Mouse (Mus musculus) layer of hippocampus, postnatal 36 days (tissue): Measurements from ENCODE around the gene Ankzf1. TPM values are rescaled to one million over a fixed set of nuclear protein-coding genes. Genes with fewer than 3 reads are reported as not detected.
"Not testable (repeated sequence)": the region's sequence is repeated elsewhere in the genome, so short reads cannot be mapped to it uniquely, and the experiment has no call there.

Experiments used
- DNase-seq, 2 experiments: peaks; one replicate each; pipeline ENCODE4 v3.0.0; 2022
- microRNA-seq, 2 experiments: library from miRNA; unstranded; fragments of <30 nt; microRNA quantifications; one replicate each; pipeline ENCODE4 v1.2.0; 2021
- total RNA-seq, 2 experiments: library from RNA; stranded (reverse); gene quantifications; 2 replicates each; pipeline ENCODE4 v1.2.3; 2021

Ankzf1 gene
- total RNA-seq, 2 experiments from 2014 or later, result 25.4 to 28.1 TPM

DNA sequence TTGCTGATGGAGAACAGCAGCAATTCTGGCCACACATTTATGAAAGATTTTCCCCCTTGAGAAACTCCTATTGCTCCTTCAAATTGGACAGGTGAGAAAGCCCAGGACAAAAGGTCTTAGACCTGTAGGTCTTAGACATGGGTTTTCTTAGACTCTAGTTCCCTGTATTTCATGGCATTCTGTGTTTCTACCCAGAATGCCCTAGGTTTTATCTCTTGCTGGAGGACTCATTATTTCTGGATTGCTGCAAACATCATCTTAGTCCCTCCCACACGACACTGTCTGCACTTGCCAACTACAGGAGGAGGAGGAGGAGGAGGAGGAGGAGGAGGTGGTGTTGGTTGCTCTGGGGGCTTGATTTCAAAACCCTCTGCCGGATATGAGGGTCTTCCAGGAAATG is 34.2 kb downstream of the Ankzf1 start:
- no peak for DNase-seq

DNA sequence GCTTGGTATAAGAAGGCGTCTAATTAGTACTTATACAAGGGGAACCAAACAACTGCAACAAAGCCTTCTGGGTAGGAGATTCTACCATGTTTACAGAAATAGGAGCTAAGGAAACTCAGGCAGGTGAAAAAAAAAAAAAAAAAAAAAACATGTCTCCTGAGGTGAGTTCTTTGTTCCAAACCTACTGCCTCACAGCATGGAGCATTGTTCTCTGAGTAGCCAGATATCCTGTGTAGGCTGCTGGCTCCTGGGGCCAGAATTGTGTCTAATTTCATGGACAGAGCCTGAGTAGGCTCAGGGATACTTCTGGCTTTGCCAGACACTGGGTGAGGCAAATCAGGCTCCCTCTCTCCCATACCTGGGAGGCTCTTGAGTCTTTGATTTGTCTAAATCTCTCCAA is 35.7 kb downstream of the Ankzf1 start:
- no peak for DNase-seq

DNA sequence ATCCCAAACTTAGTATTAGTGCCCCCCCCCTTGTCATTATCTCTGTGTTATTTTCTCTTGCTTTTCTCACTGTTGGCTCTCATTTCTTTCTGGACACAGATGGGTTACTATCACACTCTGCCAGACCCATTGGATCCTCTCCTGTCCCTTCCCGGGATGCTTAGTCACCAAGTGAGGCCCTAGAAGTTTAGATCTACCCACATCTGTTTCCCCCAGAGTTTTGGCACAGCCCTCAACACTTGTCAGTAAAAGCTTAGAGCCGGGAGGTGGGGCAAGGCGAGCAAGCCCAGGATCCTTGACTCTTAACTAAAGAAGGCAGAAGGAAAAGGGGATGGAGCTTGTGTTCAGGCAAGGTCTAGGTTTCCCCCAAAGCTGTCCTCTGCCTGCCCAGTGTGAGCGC is 37.2 kb downstream of the Ankzf1 start:
- DNase-seq, result no peak

- DNase-seq, result no peak
Measured at GRCm38 (mm10) chr1:75230335-75230994, 38.5 kb downstream of the Ankzf1 start.

DNA sequence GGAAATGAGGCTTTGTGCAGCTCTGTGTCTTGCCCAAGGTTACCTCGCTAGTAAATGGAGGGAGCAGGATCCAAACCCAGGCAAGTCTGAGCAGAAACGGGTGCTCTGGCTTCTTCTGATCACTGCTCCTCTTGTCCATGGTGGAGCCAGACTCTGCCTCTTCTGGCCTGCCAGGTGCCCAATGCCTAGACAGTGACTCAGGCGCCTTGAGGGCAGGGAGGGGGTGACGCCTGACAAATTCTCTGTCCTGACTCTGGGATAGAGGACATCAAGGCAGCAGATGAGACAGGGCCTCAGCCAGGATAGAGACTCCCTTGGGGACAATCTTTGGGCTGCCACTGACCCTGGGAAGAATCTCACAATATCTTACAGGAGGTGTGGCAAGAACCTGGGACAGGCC is 39.3 kb downstream of the Ankzf1 start:
- no peak for DNase-seq

- no peak for DNase-seq
Measured at GRCm38 (mm10) chr1:75231664-75232152, 39.8 kb downstream of the Ankzf1 start, which contains the start of gene A630095N17Rik. TSS of gene A630095N17Rik (minus strand) at chr1:75232102.

GRCm38 (mm10) chr1:75232489-75232888 is 40.5 kb downstream of the Ankzf1 start:
- not testable (repeated sequence) for DNase-seq

- peak in 1 of 2 experiments; percentile 71 for DNase-seq
Measured at GRCm38 (mm10) chr1:75234606-75235005, 42.7 kb downstream of the Ankzf1 start.

GRCm38 (mm10) chr1:75236117-75237050 is 44.4 kb downstream of the Ankzf1 start, which contains the start of gene Dnajb2:
TSS of gene Dnajb2 (plus strand) at chr1:75236406.
- DNase-seq, result peak; percentile 82 to 83

- DNase-seq, result no peak
Measured at GRCm38 (mm10) chr1:75239591-75239990, 47.6 kb downstream of the Ankzf1 start.

- no peak for DNase-seq
Measured at GRCm38 (mm10) chr1:75243411-75243810, 51.5 kb downstream of the Ankzf1 start.

DNA sequence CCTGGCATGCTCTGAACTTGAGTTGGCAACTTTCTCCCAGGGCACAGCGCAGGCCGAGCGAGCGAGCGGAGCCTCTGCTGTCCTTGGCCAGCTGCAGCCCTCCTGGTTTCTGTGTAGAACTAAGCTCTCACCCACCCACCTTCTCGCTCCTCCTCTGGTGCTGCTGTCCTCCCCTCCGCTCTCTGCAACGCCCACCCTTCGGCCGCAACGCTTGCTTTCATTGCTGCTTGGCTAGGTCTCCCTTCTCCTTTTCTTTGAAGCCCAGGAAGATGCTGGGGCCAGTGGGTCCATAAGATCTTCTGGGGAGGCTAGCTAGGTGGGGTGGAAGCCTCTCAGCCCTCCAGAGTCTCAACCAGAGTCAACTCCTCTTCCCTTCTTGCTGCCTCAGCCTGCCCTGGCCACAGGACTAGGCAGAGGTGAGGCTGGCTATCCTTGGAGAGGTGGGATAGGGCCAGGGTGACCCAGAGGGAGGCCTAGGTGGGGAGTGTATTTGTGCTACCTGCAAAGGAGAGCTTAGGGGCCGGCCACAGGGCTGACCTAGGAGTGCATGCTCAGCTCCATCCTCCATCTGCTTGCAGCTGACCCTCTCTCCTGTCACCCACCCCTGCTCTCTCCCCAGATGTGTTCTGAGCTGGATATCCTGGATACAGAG is 52.4 kb downstream of the Ankzf1 start:
- no peak for DNase-seq

- DNase-seq, result peak in 1 of 2 experiments; percentile 49
Measured at GRCm38 (mm10) chr1:75244836-75245235, 52.9 kb downstream of the Ankzf1 start.

DNA sequence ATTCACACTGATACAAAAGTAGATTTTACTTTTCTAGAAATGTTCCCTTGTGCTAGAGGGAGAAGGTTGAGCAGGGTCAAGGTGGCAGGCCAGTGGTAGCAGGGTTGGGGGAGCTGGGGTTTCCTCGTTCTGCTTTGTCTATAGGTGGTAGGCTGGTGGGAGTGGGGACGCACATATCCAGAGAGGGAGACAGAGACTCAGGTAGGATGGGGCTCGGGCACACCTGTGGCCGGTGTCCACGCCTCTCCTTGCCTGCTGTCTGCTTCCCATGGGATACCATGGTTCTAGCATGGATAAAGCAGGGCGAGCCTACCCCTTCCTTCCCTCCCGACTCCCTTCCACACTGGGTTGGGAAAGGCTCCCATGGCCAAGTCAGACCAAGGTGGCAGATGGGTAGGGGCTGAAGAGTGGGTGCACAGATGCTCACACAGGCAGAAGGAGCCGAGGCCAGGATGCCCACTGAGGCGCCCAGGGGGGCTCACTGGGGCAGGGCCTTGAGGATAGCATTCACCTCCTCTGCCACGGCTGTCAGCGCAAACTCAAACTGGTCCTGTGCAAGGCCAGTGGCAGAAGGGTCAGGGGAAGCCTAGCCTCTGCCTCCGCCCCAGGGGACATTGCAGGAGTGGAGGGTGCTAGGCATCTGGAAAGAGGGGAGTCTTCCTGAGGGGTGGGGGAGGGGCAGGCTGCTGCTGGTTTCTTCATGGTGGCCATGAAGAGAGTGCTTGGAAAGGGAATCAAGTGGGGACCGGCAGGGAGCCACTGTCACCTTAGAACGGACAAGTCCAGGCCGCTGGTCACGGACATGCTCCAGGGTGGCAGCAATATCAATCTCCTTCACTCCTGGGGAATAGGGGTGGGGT is 55.4 kb downstream of the Ankzf1 start:
- no peak for DNase-seq

GRCm38 (mm10) chr1:75248041-75248772 is 56.3 kb downstream of the Ankzf1 start:
- DNase-seq, result no peak

Small RNA genes lying within 50 kb of the gene (microRNA-seq; reads per million reads assigned to microRNA genes)
- gene Gm27943, result 0 reads per million in 2 experiments

Other genes starting within 250 kb of the Ankzf1 start
- gene Ihh, start 240.5 kb upstream of the Ankzf1 start, total RNA-seq, result under 1 TPM; 0.30 to 0.32 TPM
- 1 to 10 TPM; 2.1 to 2.7 TPM for gene Nhej1, start 67.0 kb upstream of the Ankzf1 start, total RNA-seq
- under 1 TPM; 0.23 to 0.27 TPM for gene Slc23a3, start 58.3 kb upstream of the Ankzf1 start, total RNA-seq
- gene Cnppd1, start 49.4 kb upstream of the Ankzf1 start, total RNA-seq, result 10 to 100 TPM; 26.9 to 33.0 TPM
- 100 to 1,000 TPM; 177 to 178 TPM for gene Retreg2, start 49.4 kb upstream of the Ankzf1 start, total RNA-seq
- gene Zfand2b, start 23.5 kb upstream of the Ankzf1 start, total RNA-seq, result 10 to 100 TPM; 31.2 to 36.2 TPM
- gene Abcb6, start 11.8 kb upstream of the Ankzf1 start, total RNA-seq, result 10 to 100 TPM; 26.1 to 27.2 TPM
- 100 to 1,000 TPM; 113 to 114 TPM for gene Atg9a, start within 50 bp of the Ankzf1 start, total RNA-seq
- gene Glb1l, start 18.7 kb downstream of the Ankzf1 start, total RNA-seq, result 10 to 100 TPM; 13.0 to 19.1 TPM
- gene Stk16, start 18.7 kb downstream of the Ankzf1 start, total RNA-seq, result 10 to 100 TPM; 88.0 to 89.0 TPM
- 100 to 1,000 TPM; 517 to 555 TPM for gene Tuba4a, start 27.7 kb downstream of the Ankzf1 start, total RNA-seq
- gene A630095N17Rik, start 40.0 kb downstream of the Ankzf1 start, total RNA-seq, result not detected
- gene Dnajb2, start 44.3 kb downstream of the Ankzf1 start, total RNA-seq, result 10 to 100 TPM; 74.3 to 75.8 TPM
- gene Ptprn, start 72.4 kb downstream of the Ankzf1 start, total RNA-seq, result 100 to 1,000 TPM; 372 to 375 TPM
- 100 to 1,000 TPM in 1 of 2 experiments, 10 to 100 TPM in 1; 81.7 to 106 TPM for gene Resp18, start 86.3 kb downstream of the Ankzf1 start, total RNA-seq
- 10 to 100 TPM; 39.4 to 46.7 TPM for gene Dnpep, start 125.8 kb downstream of the Ankzf1 start, total RNA-seq
- gene Des, start 168.2 kb downstream of the Ankzf1 start, total RNA-seq, result 1 to 10 TPM in 1 of 2 experiments, under 1 TPM in 1; 0.72 to 1.1 TPM
- gene Speg, start 183.1 kb downstream of the Ankzf1 start, total RNA-seq, result 100 to 1,000 TPM; 166 to 180 TPM
- 10 to 100 TPM; 63.6 to 73.5 TPM for gene Gmppa, start 243.8 kb downstream of the Ankzf1 start, total RNA-seq